Mouse (Mus musculus) small intestine, adult 2 months (tissue): ENCODE data around the gene Shisa4.

Experiments used
- CTCF ChIP-seq: fragments of 200-500 bp; IDR thresholded peaks from 2 replicates; pipeline ENCODE4 v1.5.1; 2012; ENCODE audit warnings: low read depth, mild to moderate bottlenecking, control low read depth, inconsistent platforms, low read length, moderate library complexity, mixed read lengths; ENCODE audit not compliant: insufficient replicate concordance, insufficient read length; ENCODE audit errors: extremely low read depth
- POLR2A ChIP-seq: fragments of 200-500 bp; IDR thresholded peaks from 2 replicates; pipeline ENCODE4 v1.6.1; 2012; ENCODE audit warnings: low read depth, mild to moderate bottlenecking, control low read depth, inconsistent platforms, low read length, moderate library complexity

GRCm38 (mm10) chr1:135367595-135367994, 7.4 kb downstream of the Shisa4 start:
- no peak for TF ChIP-seq CTCF
- no peak for TF ChIP-seq POLR2A
